In genomic region chr9:62122508-62123215, GRCm38 (mm10) we compare ENCODE assay signal across 8 mouse cellular contexts. TPM values are rescaled to one million over a fixed set of nuclear protein-coding genes. Genes with fewer than 3 reads are reported as not detected.
DNase-seq lines count a peak whose midpoint lies in the region; ATAC-seq lines count a peak whose summit lies in the region.

Gene Glce, minus strand, starts transcription at chr9:62122655.

- peak; percentile 99 to 100 for DNase-seq in adrenal gland, adult (ENCODE audit: inconsistent age in 2 of 2, low spot score in 1 of 2)
- DNase-seq in embryo, embryonic 10.5 days (ENCODE audit: low spot score): peak; percentile 99
- DNase-seq in gastrocnemius, postnatal 14 days: peak; percentile 95
- DNase-seq in left cerebral cortex, postnatal 10 days (ENCODE audit: extremely low spot score in 1 of 2, low spot score in 2 of 2): peak; percentile 97 to 98
- peak; percentile 98 for DNase-seq in right cerebral cortex, postnatal 25 days
- DNase-seq in urinary bladder, postnatal 4 days (ENCODE audit: low spot score in 2 of 2): peak; percentile 97

- ATAC-seq in inflammation-experienced regulatory T-cells, adult 6 months: peak; percentile 98
- ATAC-seq in megakaryocyte-erythroid progenitor cell, adult 5-6 weeks (replicated peaks; ENCODE audit: low FRiP score, low TSS enrichment, poor library complexity, severe bottlenecking): peak; percentile 99

- intact Hi-C loops in gastrocnemius, postnatal 14 days (cut with DNase I; ENCODE audit: low total_unique reads): loop anchor here (10.0 kb wide), 2 partner anchors 78 to 122 kb away; no protein-coding TSS in a partner anchor
- intact Hi-C loops in left cerebral cortex, postnatal 10 days (cut with DNase I): loop anchor here (5.0 kb wide), 2 partner anchors 80 to 120 kb away; no protein-coding TSS in a partner anchor

RNA-seq across cellular contexts. Expression of gene Glce, which starts in this region (rescaled TPM):
- 10 to 100 TPM; 12.8 to 13.2 TPM for total RNA-seq in gastrocnemius, postnatal 14 days (2021)
- 1 to 10 TPM; 3.4 to 5.0 (median 4.3) TPM for polyA plus RNA-seq in inflammation-experienced regulatory T-cells, adult 6 months (2017; shearing (Covaris generic))
- 10 to 100 TPM; 26.5 to 28.4 TPM for total RNA-seq in left cerebral cortex, postnatal 10 days (2021)
- total RNA-seq in megakaryocyte-erythroid progenitor cell, adult 5-6 weeks (2014; fragmentation: Nextera tagmentation): 7.5 and 8.5 TPM in 2 replicates
- 8.3 and 8.4 TPM in 2 replicates for total RNA-seq in megakaryocyte-erythroid progenitor cell, adult 5-6 weeks (2017)

Comparison
In these comparisons a context has a peak if more than half of its experiments do, and no peak if none do; other contexts are left out.
1. Peak in every context shown above with its lines: DNase-seq and ATAC-seq.